Mouse (Mus musculus): ENCODE measurements around the gene Havcr2. TPM values are rescaled to one million over a fixed set of nuclear protein-coding genes. Genes with fewer than 3 reads are reported as not detected.
"Not testable (repeated sequence)": the region's sequence is repeated elsewhere in the genome, so short reads cannot be mapped to it uniquely, and the experiment has no call there.

Havcr2 gene
- polyA plus RNA-seq (2015; fragmentation: Nextera tagmentation; extraction: Ambion mirVana): 0.15 and 0.19 TPM in 2 replicates

DNA sequence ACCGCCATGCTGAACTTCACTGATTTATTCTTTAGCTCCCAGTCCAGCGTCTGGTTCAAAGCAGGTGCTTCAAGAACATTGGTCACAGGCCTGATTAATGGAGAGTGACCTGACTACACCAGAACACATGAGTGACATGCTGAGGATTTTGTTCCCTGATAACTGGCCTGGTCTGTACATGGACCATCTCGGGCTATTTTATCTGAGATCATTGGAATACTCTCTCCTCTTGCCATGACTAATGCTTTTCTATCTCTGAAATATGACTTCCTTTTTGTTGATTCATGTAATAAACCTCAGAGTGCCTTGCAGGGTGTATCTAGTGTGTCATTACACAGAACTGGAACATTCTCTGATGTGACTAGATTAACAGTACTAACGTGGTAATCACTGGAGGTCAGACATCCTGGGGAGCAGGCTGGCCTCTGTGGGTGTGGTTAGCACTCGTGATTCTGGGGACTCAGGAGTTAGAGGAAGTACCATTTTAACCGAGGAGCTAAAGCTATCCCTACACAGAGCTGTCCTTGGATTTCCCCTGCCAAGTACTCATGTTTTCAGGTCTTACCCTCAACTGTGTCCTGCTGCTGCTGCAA is at the start of gene Havcr2:
Gene Havcr2 (plus strand): TSS at position 483 of the 593 bp plus-strand sequence.
- no peaks in the 10 kb centered on the region for H3K27me3 ChIP-seq (replicated peaks)
- no peak within 1 kb of the TSS for H3K4me2 ChIP-seq
- H3K36me3 ChIP-seq (replicated peaks): no peaks in the 10 kb centered on the region
- H3K4me1 ChIP-seq: no peaks in the 10 kb centered on the region
- H3K9ac ChIP-seq: no peak within 1 kb of the TSS
- H3K9me3 ChIP-seq: no peaks in the 10 kb centered on the region
- 78% methylated on average over 6 of the region's 6 CpGs for WGBS
- ATAC-seq (replicated peaks): no peak
- H3K4me3 ChIP-seq: no peak within 1 kb of the TSS
- H3K27ac ChIP-seq: no peak within 1 kb of the TSS

DNA sequence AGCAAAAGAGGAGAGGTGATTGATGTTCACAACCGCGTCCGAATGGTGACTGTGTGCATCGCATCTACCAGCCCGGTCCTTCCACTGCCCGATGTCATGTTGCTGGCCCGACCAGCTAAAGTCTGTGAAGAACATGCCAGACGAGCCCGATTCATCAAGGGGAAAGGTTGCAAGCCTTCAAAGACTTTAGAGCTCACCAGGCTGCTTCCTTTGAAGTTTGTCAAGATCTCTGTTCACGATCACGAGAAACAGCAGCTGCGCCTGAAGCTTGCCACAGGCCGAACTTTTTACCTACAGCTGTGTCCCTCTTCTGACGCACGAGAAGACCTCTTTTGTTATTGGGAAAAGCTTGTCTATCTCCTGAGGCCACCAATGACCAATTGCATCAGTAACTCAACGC is 49.7 kb upstream of the Havcr2 start:
- WGBS: 80% methylated on average over 16 of the region's 16 CpGs
- ATAC-seq (replicated peaks): no peak
- Histone ChIP-seq H3K27ac (no peak overlapping the region), H3K9ac (no peak overlapping the region), H3K4me2 (no peak overlapping the region), H3K4me1 (no peaks in the 10 kb centered on the region), H3K36me3 (replicated peaks) (no peaks in the 10 kb centered on the region), H3K9me3 (no peaks in the 10 kb centered on the region), H3K27me3 (replicated peaks) (no peaks in the 10 kb centered on the region), H3K4me3 (no peak overlapping the region)

DNA sequence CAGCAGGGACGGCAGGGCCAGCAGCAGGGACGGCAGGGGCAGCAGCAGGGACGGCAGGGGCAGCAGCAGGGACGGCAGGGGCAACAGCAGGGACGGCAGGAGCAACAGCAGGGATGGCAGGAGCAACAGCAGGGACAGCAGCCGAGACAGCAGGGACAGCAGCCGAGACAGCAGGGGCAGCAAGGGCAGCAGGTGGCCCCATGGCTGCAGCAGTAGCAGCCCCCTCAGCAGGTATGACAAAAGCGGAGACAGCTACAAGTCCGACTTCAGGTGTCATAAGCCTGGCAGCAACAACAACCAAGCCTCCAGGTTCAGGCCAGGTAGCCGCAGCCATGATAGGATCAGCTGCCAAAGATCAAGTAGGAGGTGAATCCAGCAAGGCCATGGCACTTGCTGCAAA is 48.0 kb upstream of the Havcr2 start:
- no peaks in the 10 kb centered on the region for H3K27me3 ChIP-seq (replicated peaks)

DNA sequence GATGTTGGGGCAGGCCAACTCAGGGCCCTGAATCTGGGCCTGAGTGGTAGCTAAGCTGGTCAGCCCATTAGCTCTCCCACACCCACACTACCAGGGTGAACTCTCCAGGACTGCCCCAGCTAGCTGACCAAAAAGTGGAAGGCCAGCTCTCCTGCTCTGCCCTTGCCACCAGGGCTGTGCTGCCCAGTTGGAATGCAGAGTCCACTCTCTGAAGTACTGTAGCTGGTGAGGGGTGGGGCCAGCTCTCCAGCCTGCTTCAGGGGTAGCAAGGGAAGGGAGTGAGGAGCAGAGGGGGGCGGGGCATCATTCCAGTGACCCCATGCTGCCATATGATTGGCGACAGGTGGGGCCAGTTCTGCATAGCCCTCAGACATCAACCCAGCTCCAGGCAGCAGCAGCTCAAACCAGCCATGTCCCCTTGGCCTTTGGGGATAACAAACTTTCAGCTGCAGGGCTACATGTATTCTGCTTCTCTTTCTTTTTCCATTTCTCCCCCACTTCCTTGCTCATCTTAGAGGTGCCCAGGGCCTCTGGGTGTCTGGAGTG is 44.6 kb upstream of the Havcr2 start:
- H3K4me1 ChIP-seq: no peaks in the 10 kb centered on the region
- ATAC-seq (replicated peaks): no peak
- no peak overlapping the region for H3K4me2 ChIP-seq
- H3K27ac ChIP-seq: no peak overlapping the region
- 57% methylated on average over 2 of the region's 2 CpGs for WGBS
- no peaks in the 10 kb centered on the region for H3K27me3 ChIP-seq (replicated peaks)
- H3K9me3 ChIP-seq: no peaks in the 10 kb centered on the region
- H3K36me3 ChIP-seq (replicated peaks): no peaks in the 10 kb centered on the region
- no peak overlapping the region for H3K9ac ChIP-seq
- no peak overlapping the region for H3K4me3 ChIP-seq

More for the DNA sequence above, 48.0 kb upstream of the Havcr2 start:
- H3K36me3 ChIP-seq (replicated peaks): no peaks in the 10 kb centered on the region
- no peaks in the 10 kb centered on the region for H3K9me3 ChIP-seq
- H3K4me2 ChIP-seq: no peak overlapping the region
- ATAC-seq (replicated peaks): no peak
- no peaks in the 10 kb centered on the region for H3K4me1 ChIP-seq
- no peak overlapping the region for H3K4me3 ChIP-seq
- H3K9ac ChIP-seq: no peak overlapping the region
- 38% methylated on average over 10 of the region's 10 CpGs for WGBS
- no peak overlapping the region for H3K27ac ChIP-seq

DNA sequence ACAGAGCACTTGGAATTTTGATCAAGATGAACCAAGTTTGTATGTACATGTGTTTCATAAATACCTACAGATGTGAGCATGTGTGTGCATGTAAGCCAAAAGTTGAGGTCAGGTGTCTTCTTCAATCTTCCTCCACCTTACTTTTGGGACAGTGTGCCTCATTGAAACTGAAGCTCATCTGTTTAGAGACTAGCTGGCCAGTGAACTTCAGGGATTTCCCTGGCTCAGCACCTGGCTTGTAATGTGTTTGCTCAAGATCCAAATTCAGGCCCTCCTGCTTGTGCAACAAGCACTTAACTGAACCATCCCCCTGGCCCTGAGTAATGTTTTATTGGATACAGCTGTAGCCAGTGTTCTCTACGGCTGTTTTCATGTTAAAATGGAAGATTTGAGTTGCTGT is 36.3 kb upstream of the Havcr2 start:
- Histone ChIP-seq H3K4me3 (no peak overlapping the region), H3K9ac (no peak overlapping the region), H3K36me3 (replicated peaks) (no peaks in the 10 kb centered on the region), H3K4me2 (no peak overlapping the region), H3K4me1 (no peaks in the 10 kb centered on the region), H3K27me3 (replicated peaks) (no peaks in the 10 kb centered on the region), H3K27ac (no peak overlapping the region), H3K9me3 (no peaks in the 10 kb centered on the region)
- ATAC-seq (replicated peaks): no peak
- WGBS: 63% methylated on average over 1 of the region's 1 CpGs

DNA sequence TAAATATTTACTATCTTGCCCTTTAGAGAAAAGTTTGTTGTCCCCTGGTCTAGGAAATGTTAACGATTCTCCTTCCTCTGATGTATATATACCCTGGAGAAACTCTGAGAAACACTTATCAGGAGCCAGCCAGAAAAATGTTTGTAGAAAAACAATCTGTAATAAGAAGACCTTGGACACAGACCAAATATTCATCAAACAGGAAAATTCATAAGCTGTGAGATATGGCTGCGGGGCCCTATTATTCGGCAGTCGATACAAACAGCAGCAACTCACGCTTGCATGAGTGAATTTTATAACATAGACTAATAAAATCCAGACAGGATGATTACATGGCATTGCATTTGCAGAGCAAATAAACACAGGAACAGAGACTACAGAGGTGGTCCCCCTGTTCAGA is 35.9 kb upstream of the Havcr2 start:
- Histone ChIP-seq H3K27ac (no peak overlapping the region), H3K9me3 (no peaks in the 10 kb centered on the region), H3K36me3 (replicated peaks) (no peaks in the 10 kb centered on the region), H3K4me3 (no peak overlapping the region), H3K4me2 (no peak overlapping the region), H3K4me1 (no peaks in the 10 kb centered on the region), H3K27me3 (replicated peaks) (no peaks in the 10 kb centered on the region), H3K9ac (no peak overlapping the region)
- no peak for ATAC-seq (replicated peaks)
- 86% methylated on average over 5 of the region's 5 CpGs for WGBS

DNA sequence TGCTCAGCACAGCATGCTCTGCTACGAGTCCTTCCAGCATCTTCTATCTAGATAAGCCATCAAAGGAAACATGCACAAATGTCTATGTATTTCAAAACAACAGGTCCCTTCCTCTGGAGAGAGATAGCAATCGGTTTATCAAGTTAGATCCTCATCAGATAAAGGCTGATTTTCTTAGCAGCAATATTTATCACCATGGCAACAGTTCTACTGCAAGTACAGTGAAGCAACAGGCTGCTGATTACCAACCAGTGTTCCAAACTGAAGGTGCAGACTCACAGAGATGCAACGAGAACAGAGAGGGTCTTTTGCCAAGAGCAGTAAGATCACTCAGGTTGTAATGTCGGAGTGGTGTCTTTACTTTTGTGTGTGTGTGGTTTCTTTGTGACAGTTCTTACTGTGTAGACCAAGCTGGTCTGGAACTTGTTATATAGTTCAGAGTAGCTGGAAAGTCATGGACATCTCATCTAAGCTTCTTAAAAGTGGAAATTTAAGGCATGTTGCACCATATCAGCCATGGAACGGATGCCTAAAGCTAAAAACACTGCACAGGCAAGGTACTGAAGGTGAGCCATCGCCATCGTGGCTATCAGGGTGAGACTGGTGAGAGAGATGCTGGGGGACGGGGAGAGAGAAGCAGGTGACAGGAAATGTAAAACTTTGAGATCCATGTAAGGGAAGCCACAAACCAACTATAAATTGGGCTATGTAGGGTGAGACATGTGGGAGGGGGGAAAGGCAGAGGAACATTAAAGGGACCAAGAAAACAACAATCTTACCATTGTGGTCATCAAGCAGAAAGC is 33.4 kb upstream of the Havcr2 start:
- ATAC-seq (replicated peaks): no peak
- Histone ChIP-seq H3K4me3 (no peak overlapping the region), H3K27ac (no peak overlapping the region), H3K4me1 (no peaks in the 10 kb centered on the region), H3K36me3 (replicated peaks) (no peaks in the 10 kb centered on the region), H3K4me2 (no peak overlapping the region), H3K9me3 (no peaks in the 10 kb centered on the region), H3K9ac (no peak overlapping the region), H3K27me3 (replicated peaks) (no peaks in the 10 kb centered on the region)
- 86% methylated on average over 8 of the region's 8 CpGs for WGBS

DNA sequence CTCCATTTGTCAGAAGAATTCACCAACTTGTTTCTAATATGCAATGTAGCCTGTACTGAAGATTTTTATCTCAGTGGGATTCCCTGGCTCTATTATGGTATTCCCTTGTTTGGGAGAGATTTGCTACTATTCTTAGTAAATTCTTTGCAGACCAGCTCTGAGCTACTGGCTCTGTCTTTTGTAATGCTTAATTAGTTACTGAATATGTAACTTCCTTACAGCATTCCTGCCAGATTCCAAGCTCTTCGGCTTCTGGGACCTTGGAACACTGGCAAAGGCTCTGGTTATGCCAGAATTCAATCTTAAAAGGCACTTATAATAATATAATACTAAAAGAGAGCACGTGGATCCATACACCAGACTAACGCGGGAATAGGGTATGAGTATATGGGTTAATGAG is 26.6 kb upstream of the Havcr2 start:
- not testable (repeated sequence) for H3K4me2 ChIP-seq; ATAC-seq (replicated peaks); H3K27ac ChIP-seq; H3K36me3 ChIP-seq (replicated peaks); H3K9ac ChIP-seq; H3K4me1 ChIP-seq; H3K9me3 ChIP-seq; H3K4me3 ChIP-seq; H3K27me3 ChIP-seq (replicated peaks)
- 35% methylated on average over 4 of the region's 4 CpGs for WGBS

DNA sequence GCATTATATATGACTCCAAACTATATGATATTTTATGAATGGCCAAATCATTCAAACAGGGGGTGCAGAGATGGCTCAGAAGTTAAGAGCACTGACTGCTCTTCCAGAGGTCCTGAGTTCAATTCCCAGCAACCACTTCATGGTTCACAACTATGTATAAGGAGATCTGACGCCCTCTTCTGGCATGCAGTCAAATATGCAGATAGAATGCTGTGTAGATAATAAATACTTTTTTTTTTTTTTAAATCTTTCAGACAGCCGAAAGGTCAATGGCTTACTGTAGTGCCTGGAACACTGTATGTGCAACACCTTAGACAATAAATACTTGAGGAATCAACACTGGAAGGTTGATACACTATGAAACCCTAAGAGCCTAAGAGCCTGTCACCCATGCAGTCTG is 24.6 kb upstream of the Havcr2 start:
- Histone ChIP-seq H3K27me3 (replicated peaks) (no peaks in the 10 kb centered on the region), H3K4me2 (no peak overlapping the region), H3K9ac (no peak overlapping the region), H3K4me1 (no peaks in the 10 kb centered on the region), H3K27ac (no peak overlapping the region), H3K9me3 (no peaks in the 10 kb centered on the region), H3K36me3 (replicated peaks) (no peaks in the 10 kb centered on the region), H3K4me3 (no peak overlapping the region)
- WGBS: 85% methylated on average over 2 of the region's 2 CpGs
- ATAC-seq (replicated peaks): no peak

DNA sequence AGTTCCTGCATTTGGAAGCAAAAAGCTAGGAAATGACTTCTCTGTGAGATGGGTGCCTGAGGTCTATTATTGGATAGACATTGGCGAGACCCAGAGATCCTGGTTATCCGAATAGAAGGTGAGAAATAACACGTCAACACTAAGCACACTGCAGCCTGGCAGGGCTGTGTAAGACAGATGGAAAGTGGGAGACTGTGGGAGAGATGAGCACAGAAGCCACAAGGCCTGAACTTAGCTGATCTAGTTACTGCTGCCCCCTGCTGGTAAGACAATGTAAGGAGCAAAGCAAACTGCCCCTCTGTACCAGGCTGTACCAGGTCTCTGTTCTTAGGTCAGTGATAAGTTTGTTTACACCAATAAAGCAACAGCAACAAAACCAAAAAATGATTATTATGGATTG is 23.6 kb upstream of the Havcr2 start:
- no peaks in the 10 kb centered on the region for H3K36me3 ChIP-seq (replicated peaks)
- peaks cover 2% of the 10 kb centered on the region; the same call in 1 of the 2 replicates for H3K4me1 ChIP-seq
- H3K27me3 ChIP-seq (replicated peaks): no peaks in the 10 kb centered on the region
- no peak overlapping the region for H3K4me2 ChIP-seq
- no peaks in the 10 kb centered on the region for H3K9me3 ChIP-seq
- H3K9ac ChIP-seq: no peak overlapping the region
- H3K27ac ChIP-seq: no peak overlapping the region
- 30% methylated on average over 3 of the region's 3 CpGs for WGBS
- ATAC-seq (replicated peaks): peak; percentile 96
- H3K4me3 ChIP-seq: no peak overlapping the region

DNA sequence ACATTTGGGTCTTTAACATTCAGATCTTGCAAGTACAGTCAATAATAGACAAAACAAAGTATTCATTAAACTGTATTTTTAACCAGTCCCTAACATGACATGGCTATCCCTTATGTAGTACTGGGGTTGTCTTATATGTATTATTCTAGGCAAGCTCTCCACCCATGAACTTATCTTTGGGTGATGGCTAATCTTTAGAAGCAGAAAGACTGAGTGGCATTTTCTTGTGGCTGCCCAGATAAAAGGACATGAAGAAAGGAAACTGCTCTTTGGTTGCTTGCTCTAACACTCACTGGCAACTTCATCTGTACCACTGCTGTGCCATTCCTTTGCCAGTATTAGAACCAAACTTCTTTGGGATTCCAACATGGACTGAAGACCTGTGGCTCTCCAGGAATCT is 19.4 kb upstream of the Havcr2 start:
- no peak overlapping the region for H3K9ac ChIP-seq
- H3K36me3 ChIP-seq (replicated peaks): no peaks in the 10 kb centered on the region; the same call in 1 of the 2 replicates
- H3K27me3 ChIP-seq (replicated peaks): no peaks in the 10 kb centered on the region
- no peak for ATAC-seq (replicated peaks)
- no peak overlapping the region for H3K27ac ChIP-seq
- peaks cover 8% of the 10 kb centered on the region for H3K4me1 ChIP-seq
- no peak overlapping the region for H3K4me3 ChIP-seq
- no peaks in the 10 kb centered on the region for H3K9me3 ChIP-seq
- H3K4me2 ChIP-seq: no peak overlapping the region

DNA sequence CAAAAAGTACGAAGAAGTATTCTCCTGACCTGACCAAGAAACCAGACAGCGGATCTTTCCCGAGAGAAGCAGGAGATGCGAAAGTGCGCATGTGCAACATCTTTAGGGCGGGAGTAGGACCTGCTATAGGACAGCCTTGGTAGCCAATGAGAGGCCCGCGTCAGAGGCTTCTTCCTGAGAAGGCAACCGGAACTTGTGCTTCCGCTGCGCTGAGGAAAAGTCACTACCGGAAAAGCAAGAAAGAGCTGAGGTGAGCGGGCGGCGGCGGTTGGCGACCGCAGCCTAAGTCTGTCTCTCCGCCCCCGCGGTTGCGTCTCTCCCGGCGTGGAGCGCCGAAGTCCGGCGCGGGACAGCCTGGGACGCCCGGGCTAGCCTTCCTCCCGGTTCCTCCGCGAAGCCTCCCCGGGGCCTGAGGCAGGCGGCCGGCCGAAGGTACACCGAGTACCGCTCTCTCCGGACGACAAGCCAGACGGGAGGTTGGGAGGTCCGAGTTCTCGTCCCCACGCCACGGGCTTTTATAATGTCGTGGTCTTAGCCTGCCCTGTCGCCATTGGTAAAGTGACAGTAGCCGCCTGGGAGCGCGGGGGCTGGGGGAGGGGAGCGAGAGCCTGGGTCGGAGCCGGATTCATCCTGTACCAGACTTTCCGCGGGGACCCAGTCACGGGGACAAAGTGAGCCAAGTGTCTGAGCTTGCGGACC is 17.8 kb upstream of the Havcr2 start, which contains the start of gene Med7:
Gene Med7 (plus strand): TSS at position 166 of the 699 bp plus-strand sequence.
- peak within 1 kb of the TSS; percentile 91 for H3K27ac ChIP-seq
- peak; percentile 100 for ATAC-seq (replicated peaks)

More for the DNA sequence above, 17.8 kb upstream of the Havcr2 start, which contains the start of gene Med7:
- Histone ChIP-seq H3K9ac (peak within 1 kb of the TSS; percentile 92), H3K36me3 (replicated peaks) (peaks cover 4% of the 10 kb centered on the region; the same call in 1 of the 2 replicates), H3K4me1 (peaks cover 8% of the 10 kb centered on the region), H3K9me3 (no peaks in the 10 kb centered on the region), H3K4me2 (peak within 1 kb of the TSS; percentile 93), H3K27me3 (replicated peaks) (no peaks in the 10 kb centered on the region), H3K4me3 (peak within 1 kb of the TSS; percentile 100)
- under 1% methylated on average over 59 of the region's 59 CpGs for WGBS

Measured in midbrain, embryonic 15.5 days (tissue).